Mouse (Mus musculus) hindbrain, postnatal 0 days (tissue): ENCODE data around the gene Ptprc. TPM values are rescaled to one million over a fixed set of nuclear protein-coding genes. Genes with fewer than 3 reads are reported as not detected.

Experiments
- ATAC-seq: fragments of 200-750 bp; cut with Nextera tagmentation; 2 replicates; pipeline ENCODE4 v1.8.0; 2017; ENCODE audit warnings: mild to moderate bottlenecking, moderate TSS enrichment, moderate library complexity
- DNase-seq: peaks from one replicate; pipeline ENCODE4 v3.0.0-alpha.2; 2015; ENCODE audit warnings: low spot score
- H3K27ac ChIP-seq: fragments of 300-500 bp; sonication (generic); 2 replicates; pipeline ENCODE4 v1.5.1; 2014; ENCODE audit warnings: mild to moderate bottlenecking
- H3K27me3 ChIP-seq: fragments of 300-500 bp; sonication (generic); 2 replicates; pipeline ENCODE4 v1.6.1; 2014; ENCODE audit warnings: low read length, mixed read lengths; ENCODE audit not compliant: insufficient read depth
- H3K36me3 ChIP-seq: fragments of 300-500 bp; sonication (generic); 2 replicates; pipeline ENCODE4 v1.6.1; 2014; ENCODE audit warnings: low read length, mixed read lengths; ENCODE audit not compliant: insufficient read depth
- H3K4me1 ChIP-seq: fragments of 300-500 bp; sonication (generic); 2 replicates; pipeline ENCODE4 v1.6.1; 2014; ENCODE audit warnings: antibody characterized with exemption, low read length, mixed read lengths; ENCODE audit not compliant: insufficient read depth
- H3K4me2 ChIP-seq: fragments of 300-500 bp; sonication (generic); 2 replicates; pipeline ENCODE4 v1.6.1; 2014; ENCODE audit warnings: low read depth, mild to moderate bottlenecking, low read length, moderate library complexity, mixed read lengths
- H3K4me3 ChIP-seq: fragments of 300-500 bp; sonication (generic); 2 replicates; pipeline ENCODE4 v1.5.1; 2014; ENCODE audit warnings: low read length
- H3K9ac ChIP-seq: fragments of 300-500 bp; sonication (generic); replicated peaks from 2 replicates; pipeline ENCODE4 v1.6.1; 2014; ENCODE audit warnings: mild to moderate bottlenecking, low read length, moderate library complexity, mixed read lengths
- H3K9me3 ChIP-seq: fragments of 300-500 bp; sonication (generic); 2 replicates; pipeline ENCODE4 v1.6.1; 2016; ENCODE audit warnings: low read length, mixed read lengths
- CTCF ChIP-seq: IDR thresholded peaks from 2 replicates; pipeline ENCODE4 v1.5.1; 2016; ENCODE audit warnings: antibody characterized with exemption, control low read depth, low read depth
- WGBS: fragments of 180-500 bp; shearing (Covaris S2); extraction: QIAGEN DNeasy Blood & Tissue Kit; methylation state at CpG from one replicate; pipeline ENCODE4 v1.1.7; 2014; 5-methylcytosine and 5-hydroxymethylcytosine counted together
- polyA plus RNA-seq: library from polyadenylated mRNA; unstranded; fragments of >200 nt; fragmentation: Nextera tagmentation; extraction: Ambion mirVana; gene quantifications from 2 replicates; pipeline ENCODE4 v1.2.1, GENCODE M21; 2015
- total RNA-seq: library from RNA; depleted of rRNA; stranded (reverse); fragments of >200 nt; gene quantifications from 2 replicates; pipeline ENCODE4 v1.2.3, GENCODE M21; 2014

The Ptprc gene
- total and polyA plus RNA-seq, 2 experiments from 2014 or later = 1.2 to 1.3 TPM

- no peak overlapping the region for H3K9ac ChIP-seq
- H3K4me2 ChIP-seq = no peak overlapping the region
- no peaks in the 10 kb centered on the region for H3K4me1 ChIP-seq
- WGBS = 95% methylated on average over 4 of the region's 4 CpGs
- H3K36me3 ChIP-seq = no peaks in the 10 kb centered on the region
- H3K27me3 ChIP-seq = no peaks in the 10 kb centered on the region
- no peak for DNase-seq
- no peak for ATAC-seq
- no peak overlapping the region for H3K4me3 ChIP-seq
- TF ChIP-seq CTCF = no peak
- H3K27ac ChIP-seq = no peak overlapping the region
- no peaks in the 10 kb centered on the region for H3K9me3 ChIP-seq
Observed at GRCm38 (mm10) chr1:138137696-138138095, 37.8 kb downstream of the Ptprc start.

GRCm38 (mm10) chr1:138137024-138137577 lies 38.4 kb downstream of the Ptprc start:
- no peak overlapping the region for H3K4me2 ChIP-seq
- no peak overlapping the region for H3K27ac ChIP-seq
- H3K36me3 ChIP-seq = no peaks in the 10 kb centered on the region
- WGBS = 94% methylated on average over 6 of the region's 6 CpGs
- TF ChIP-seq CTCF = no peak
- no peaks in the 10 kb centered on the region for H3K4me1 ChIP-seq
- no peaks in the 10 kb centered on the region for H3K27me3 ChIP-seq
- H3K4me3 ChIP-seq = no peak overlapping the region
- H3K9me3 ChIP-seq = no peaks in the 10 kb centered on the region
- ATAC-seq (no peak), DNase-seq (no peak)
- no peak overlapping the region for H3K9ac ChIP-seq

DNA sequence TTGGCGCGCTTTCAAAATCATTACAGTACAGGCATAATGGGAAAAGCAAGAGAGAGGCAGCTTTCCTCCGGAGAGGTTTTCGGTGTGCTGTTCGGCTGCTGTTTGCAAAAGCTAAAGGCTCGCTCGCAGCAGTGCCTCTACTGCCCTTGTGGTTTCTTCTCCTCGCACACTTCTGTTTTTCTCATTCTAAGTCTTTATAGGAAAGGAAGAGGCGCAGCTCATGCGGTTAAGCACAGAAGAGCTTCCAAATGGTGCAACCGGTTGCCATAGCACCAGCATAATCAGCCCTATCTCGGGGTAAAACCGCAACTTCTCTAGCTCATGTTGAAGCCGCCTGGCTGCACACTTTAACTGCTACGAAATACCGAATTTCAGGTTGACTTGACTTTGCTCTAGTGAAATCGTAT lies 39.1 kb downstream of the Ptprc start:
- Histone ChIP-seq H3K27ac (peak overlapping the region; percentile 54; the same call in 1 of the 2 replicates), H3K4me3 (peak overlapping the region; percentile 38), H3K4me2 (peak overlapping the region; percentile 55), H3K27me3 (no peaks in the 10 kb centered on the region), H3K4me1 (no peaks in the 10 kb centered on the region), H3K36me3 (no peaks in the 10 kb centered on the region), H3K9me3 (no peaks in the 10 kb centered on the region), H3K9ac (peak overlapping the region; percentile 51)
- ATAC-seq (peak; percentile 92), DNase-seq (peak; percentile 86)
- WGBS = 8% methylated on average over 17 of the region's 17 CpGs
- no peak; the same call in 1 of the 2 replicates for TF ChIP-seq CTCF

DNA sequence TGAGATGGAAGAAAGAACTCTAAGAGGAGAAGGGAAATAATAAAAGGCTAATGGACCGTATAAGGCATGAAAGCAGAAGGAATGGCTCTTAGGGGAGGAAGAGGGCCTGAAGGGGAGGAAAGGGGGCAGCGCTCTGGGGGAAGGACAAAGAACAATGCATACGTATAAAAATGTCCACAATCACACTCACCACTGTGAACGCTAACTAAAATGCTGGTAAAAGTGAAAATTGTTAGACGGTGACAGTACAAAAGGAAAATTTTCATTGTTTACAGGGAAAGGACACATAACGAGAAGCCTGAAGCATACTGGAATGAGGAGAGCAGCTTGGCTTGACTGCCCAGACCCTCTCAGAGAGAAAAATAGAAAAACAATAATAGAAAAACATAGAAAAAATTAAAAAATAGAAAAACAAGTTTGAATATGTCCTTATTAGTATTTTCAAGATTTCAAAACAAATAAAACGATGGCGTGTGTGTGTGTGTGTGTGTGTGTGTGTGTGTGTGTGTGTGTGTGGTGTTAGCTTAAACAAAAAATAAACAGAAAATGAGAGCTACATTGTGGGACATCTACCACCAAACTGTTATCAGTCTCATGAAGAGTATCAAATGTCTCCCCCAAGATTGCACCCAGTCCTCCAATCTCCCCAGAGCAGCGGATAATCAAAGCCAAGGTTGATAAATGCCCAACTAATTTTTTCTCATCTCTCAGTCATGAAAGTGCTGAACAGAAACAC lies 39.7 kb downstream of the Ptprc start:
- H3K27ac ChIP-seq = peak overlapping the region; percentile 54; the same call in 1 of the 2 replicates
- 34% methylated on average over 9 of the region's 9 CpGs for WGBS
- DNase-seq (no peak), ATAC-seq (no peak)
- H3K36me3 ChIP-seq = no peaks in the 10 kb centered on the region
- H3K4me2 ChIP-seq = peak overlapping the region; percentile 55
- H3K9me3 ChIP-seq = no peaks in the 10 kb centered on the region
- H3K4me1 ChIP-seq = no peaks in the 10 kb centered on the region
- no peaks in the 10 kb centered on the region for H3K27me3 ChIP-seq
- H3K4me3 ChIP-seq = peak overlapping the region; percentile 38
- no peak for TF ChIP-seq CTCF
- H3K9ac ChIP-seq = peak overlapping the region; percentile 51

GRCm38 (mm10) chr1:138135117-138135516 lies 40.4 kb downstream of the Ptprc start:
- H3K4me3 ChIP-seq = no peak overlapping the region
- TF ChIP-seq CTCF = no peak
- no peak overlapping the region for H3K4me2 ChIP-seq
- ATAC-seq (no peak), DNase-seq (no peak)
- no peaks in the 10 kb centered on the region for H3K36me3 ChIP-seq
- H3K9me3 ChIP-seq = no peaks in the 10 kb centered on the region
- H3K9ac ChIP-seq = no peak overlapping the region
- no peaks in the 10 kb centered on the region for H3K27me3 ChIP-seq
- H3K4me1 ChIP-seq = no peaks in the 10 kb centered on the region
- no peak overlapping the region for H3K27ac ChIP-seq

- DNase-seq (no peak), ATAC-seq (no peak)
- H3K4me2 ChIP-seq = no peak overlapping the region
- no peak overlapping the region for H3K9ac ChIP-seq
- H3K36me3 ChIP-seq = no peaks in the 10 kb centered on the region
- no peak for TF ChIP-seq CTCF
- H3K9me3 ChIP-seq = no peaks in the 10 kb centered on the region
- no peaks in the 10 kb centered on the region for H3K4me1 ChIP-seq
- no peak overlapping the region for H3K4me3 ChIP-seq
- no peak overlapping the region for H3K27ac ChIP-seq
- H3K27me3 ChIP-seq = no peaks in the 10 kb centered on the region
- 88% methylated on average over 6 of the region's 6 CpGs for WGBS
Observed at GRCm38 (mm10) chr1:138134324-138134723, 41.2 kb downstream of the Ptprc start.

- ATAC-seq = no peak
- 68% methylated on average over 2 of the region's 2 CpGs for whole genome bisulfite sequencing
- Histone ChIP-seq H3K9me3 (no peaks in the 10 kb centered on the region), H3K27ac (no peak overlapping the region), H3K36me3 (no peaks in the 10 kb centered on the region), H3K4me1 (no peaks in the 10 kb centered on the region), H3K9ac (no peak overlapping the region), H3K4me3 (no peak overlapping the region), H3K27me3 (no peaks in the 10 kb centered on the region), H3K4me2 (no peak overlapping the region)
- TF ChIP-seq CTCF = no peak
- DNase-seq = no peak
Observed at GRCm38 (mm10) chr1:138131739-138132138, 43.8 kb downstream of the Ptprc start.
